Mouse (Mus musculus) heart, embryonic 14.5 days (tissue): Measurements from ENCODE around the gene A330070K13Rik. TPM values are rescaled to one million over a fixed set of nuclear protein-coding genes. Genes with fewer than 3 reads are reported as not detected.

Experiments
- ATAC-seq: fragments of 200-750 bp; cut with Nextera tagmentation; 2 replicates; pipeline ENCODE4 v1.8.0; 2017; ENCODE audit warnings: low read depth, moderate TSS enrichment; ENCODE audit not compliant: insufficient number of reproducible peaks, insufficient read depth, low FRiP score
- H3K27ac ChIP-seq, 2 experiments: fragments of 200-500 bp in 1 of 2; fragments of 300-500 bp in 1 of 2; sonication (generic) in 1 of 2; replicated peaks in 1 of 2; 2 replicates each; pipeline ENCODE4 v1.5.1; 2012 to 2014; ENCODE audit warnings: low read depth in 2 of 2, low read length in 2 of 2, control low read depth in 1 of 2, mild to moderate bottlenecking in 1 of 2, mixed read lengths in 1 of 2; ENCODE audit not compliant: control insufficient read depth in 1 of 2, insufficient read depth in 1 of 2
- H3K27me3 ChIP-seq: fragments of 300-500 bp; sonication (generic); 2 replicates; pipeline ENCODE4 v1.6.1; 2014; ENCODE audit warnings: mild to moderate bottlenecking, low read length, control low read depth; ENCODE audit not compliant: control insufficient read depth, insufficient read depth
- H3K36me3 ChIP-seq: fragments of 300-500 bp; sonication (generic); 2 replicates; pipeline ENCODE4 v1.6.1; 2014; ENCODE audit warnings: mild to moderate bottlenecking, control low read depth, low read length, mixed read lengths; ENCODE audit not compliant: control insufficient read depth, insufficient read depth
- H3K4me1 ChIP-seq, 2 experiments: fragments of 200-500 bp in 1 of 2; fragments of 300-500 bp in 1 of 2; sonication (generic) in 1 of 2; 2 replicates each; pipeline ENCODE4 v1.6.1; 2012 to 2014; ENCODE audit warnings: low read length in 2 of 2, control low read depth in 1 of 2, mixed read lengths in 1 of 2; ENCODE audit not compliant: control insufficient read depth in 2 of 2, insufficient read depth in 2 of 2
- H3K4me2 ChIP-seq: fragments of 300-500 bp; sonication (generic); 2 replicates; pipeline ENCODE4 v1.6.1; 2014; ENCODE audit warnings: mild to moderate bottlenecking, low read length
- H3K4me3 ChIP-seq, 2 experiments: fragments of 200-500 bp in 1 of 2; fragments of 300-500 bp in 1 of 2; sonication (generic) in 1 of 2; 2 replicates each; pipeline ENCODE4 v1.5.1; 2012 to 2014; ENCODE audit warnings: low read length in 2 of 2, mild to moderate bottlenecking in 2 of 2, control low read depth in 1 of 2, low read depth in 1 of 2, moderate library complexity in 1 of 2; ENCODE audit not compliant: control insufficient read depth in 1 of 2, insufficient read depth in 1 of 2
- H3K9ac ChIP-seq: fragments of 300-500 bp; sonication (generic); 2 replicates; pipeline ENCODE4 v1.6.1; 2014; ENCODE audit warnings: mild to moderate bottlenecking, low read length
- H3K9me3 ChIP-seq: fragments of 300-500 bp; sonication (generic); 2 replicates; pipeline ENCODE4 v1.6.1; 2016; ENCODE audit warnings: low read length, control low read depth; ENCODE audit not compliant: control insufficient read depth
- WGBS: fragments of 180-500 bp; shearing (Covaris S2); extraction: QIAGEN DNeasy Blood & Tissue Kit; methylation state at CpG from one replicate; pipeline ENCODE4 v1.1.7; 2014; 5-methylcytosine and 5-hydroxymethylcytosine counted together
- polyA plus RNA-seq: library from polyadenylated mRNA; unstranded; fragments of >200 nt; fragmentation: Nextera tagmentation; extraction: Ambion mirVana; gene quantifications from 2 replicates; pipeline ENCODE4 v1.2.1, GENCODE M21; 2014

A330070K13Rik gene
- polyA plus RNA-seq, 1 experiment from 2014 or later = not detected

DNA sequence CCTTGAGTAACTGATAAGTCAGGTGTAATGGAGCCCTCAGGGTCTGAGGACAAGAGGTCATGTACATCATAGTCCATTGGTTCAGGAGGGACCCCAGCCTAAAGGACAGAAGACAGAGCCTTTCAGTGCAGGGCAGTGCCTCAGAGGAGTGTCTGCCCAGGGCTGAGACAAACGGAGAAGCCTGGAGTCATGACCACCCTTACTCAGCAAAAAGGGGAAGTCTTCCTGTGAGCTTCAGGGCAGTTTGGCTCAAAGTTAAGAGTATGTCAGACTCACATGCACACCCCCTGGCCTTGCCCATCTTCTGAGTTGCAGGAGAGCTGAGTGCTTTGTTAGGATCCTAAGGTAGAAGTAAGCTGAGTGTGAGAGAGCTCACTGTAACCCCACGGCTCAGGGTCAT, 54.5 kb downstream of the A330070K13Rik start:
- ATAC-seq = no peak
- Histone ChIP-seq H3K4me1 (no peaks in the 10 kb centered on the region), H3K4me2 (no peak overlapping the region), H3K9me3 (no peaks in the 10 kb centered on the region), H3K27me3 (no peaks in the 10 kb centered on the region), H3K27ac (no peak overlapping the region), H3K36me3 (peaks cover 16% of the 10 kb centered on the region; the same call in 1 of the 2 replicates), H3K4me3 (no peak overlapping the region), H3K9ac (no peak overlapping the region)
- 73% methylated on average over 2 of the region's 2 CpGs for WGBS

Other genes with a start within 250 kb of the A330070K13Rik start
- 4.8 TPM in 2 replicates for gene Kctd7, start 239.8 kb downstream of the A330070K13Rik start, polyA plus RNA-seq
- gene Rabgef1, start 212.8 kb downstream of the A330070K13Rik start, polyA plus RNA-seq = 16.5 and 17.9 TPM in 2 replicates
- 30.7 and 31.0 TPM in 2 replicates for gene Tmem248, start 167.6 kb downstream of the A330070K13Rik start, polyA plus RNA-seq
- gene Sbds, start 129.1 kb downstream of the A330070K13Rik start, polyA plus RNA-seq = 48.2 and 52.4 TPM in 2 replicates
- 16.5 and 17.3 TPM in 2 replicates for gene Tyw1, start 129.0 kb downstream of the A330070K13Rik start, polyA plus RNA-seq
- 0.31 and 0.58 TPM in 2 replicates for gene Caln1, start 15.2 kb downstream of the A330070K13Rik start, polyA plus RNA-seq